Mouse (Mus musculus): ENCODE results near the gene BC004004. TPM values are rescaled to one million over a fixed set of nuclear protein-coding genes. Genes with fewer than 3 reads are reported as not detected.

BC004004 gene
- total RNA-seq, 2 experiments from 2014 or later: 78.9 to 85.0 TPM

GRCm38 (mm10) chr17:29280422-29280821 is 11.8 kb downstream of the BC004004 start:
- DNase-seq (ENCODE audit: extremely low spot score in 1 of 2, low spot score in 2 of 2): no peak
- H3K4me3 ChIP-seq: no peak overlapping the region
- no peak for TF ChIP-seq CTCF (IDR thresholded peaks at IDR 0.05)
- H3K27ac ChIP-seq: no peak overlapping the region
- intact Hi-C loops (cut with DNase I): no loop called here

GRCm38 (mm10) chr17:29281541-29281940 is 13.0 kb downstream of the BC004004 start:
- DNase-seq (ENCODE audit: extremely low spot score in 1 of 2, low spot score in 2 of 2): no peak
- no peak overlapping the region for H3K27ac ChIP-seq
- intact Hi-C loops (cut with DNase I): no loop called here
- no peak for TF ChIP-seq CTCF (IDR thresholded peaks at IDR 0.05)
- H3K4me3 ChIP-seq: no peak overlapping the region

- intact Hi-C loops (cut with DNase I): no loop called here
- H3K27ac ChIP-seq: no peak overlapping the region
- DNase-seq (ENCODE audit: extremely low spot score in 1 of 2, low spot score in 2 of 2): no peak
- TF ChIP-seq CTCF (IDR thresholded peaks at IDR 0.05): no peak
- H3K4me3 ChIP-seq: no peak overlapping the region
Measured at GRCm38 (mm10) chr17:29282216-29282952, 13.8 kb downstream of the BC004004 start.

GRCm38 (mm10) chr17:29291793-29292192 is 23.2 kb downstream of the BC004004 start:
- TF ChIP-seq CTCF (IDR thresholded peaks at IDR 0.05): no peak
- intact Hi-C loops (cut with DNase I): no loop called here
- no peak for DNase-seq (ENCODE audit: extremely low spot score in 1 of 2, low spot score in 2 of 2)
- Histone ChIP-seq H3K27ac (no peak overlapping the region), H3K4me3 (no peak overlapping the region)

- intact Hi-C loops (cut with DNase I): no loop called here
- no peak overlapping the region for H3K27ac ChIP-seq
- no peak overlapping the region for H3K4me3 ChIP-seq
- no peak for DNase-seq (ENCODE audit: extremely low spot score in 1 of 2, low spot score in 2 of 2)
- TF ChIP-seq CTCF (IDR thresholded peaks at IDR 0.05): no peak
Measured at GRCm38 (mm10) chr17:29292996-29293395, 24.4 kb downstream of the BC004004 start.

- peak; percentile 8; the same call in 1 of the 2 replicates for TF ChIP-seq CTCF (IDR thresholded peaks at IDR 0.05)
- Histone ChIP-seq H3K27ac (no peak overlapping the region), H3K4me3 (no peak overlapping the region)
- intact Hi-C loops (cut with DNase I): no loop called here
- DNase-seq (ENCODE audit: extremely low spot score in 1 of 2, low spot score in 2 of 2): no peak
Measured at GRCm38 (mm10) chr17:29293807-29294605, 25.4 kb downstream of the BC004004 start.

GRCm38 (mm10) chr17:29295835-29296234 is 27.2 kb downstream of the BC004004 start:
- Histone ChIP-seq H3K4me3 (no peak overlapping the region), H3K27ac (no peak overlapping the region)
- intact Hi-C loops (cut with DNase I): no loop called here
- DNase-seq (ENCODE audit: extremely low spot score in 1 of 2, low spot score in 2 of 2): no peak
- no peak for TF ChIP-seq CTCF (IDR thresholded peaks at IDR 0.05)

GRCm38 (mm10) chr17:29297321-29297720 is 28.7 kb downstream of the BC004004 start:
- Histone ChIP-seq H3K27ac (no peak overlapping the region), H3K4me3 (no peak overlapping the region)
- no peak for DNase-seq (ENCODE audit: extremely low spot score in 1 of 2, low spot score in 2 of 2)
- intact Hi-C loops (cut with DNase I): no loop called here
- TF ChIP-seq CTCF (IDR thresholded peaks at IDR 0.05): no peak

GRCm38 (mm10) chr17:29297813-29298212 is 29.2 kb downstream of the BC004004 start:
- peak; percentile 9; the same call in 1 of the 2 replicates for TF ChIP-seq CTCF (IDR thresholded peaks at IDR 0.05)
- no peak overlapping the region for H3K27ac ChIP-seq
- H3K4me3 ChIP-seq: no peak overlapping the region
- DNase-seq (ENCODE audit: extremely low spot score in 1 of 2, low spot score in 2 of 2): no peak
- intact Hi-C loops (cut with DNase I): no loop called here

- TF ChIP-seq CTCF (IDR thresholded peaks at IDR 0.05): no peak
- no peak for DNase-seq (ENCODE audit: extremely low spot score in 1 of 2, low spot score in 2 of 2)
- H3K27ac ChIP-seq: no peak overlapping the region
- no peak overlapping the region for H3K4me3 ChIP-seq
- intact Hi-C loops (cut with DNase I): no loop called here
Measured at GRCm38 (mm10) chr17:29299282-29299681, 30.7 kb downstream of the BC004004 start.

- Histone ChIP-seq H3K27ac (peak overlapping the region; percentile 61), H3K4me3 (no peak overlapping the region)
- no peak for TF ChIP-seq CTCF (IDR thresholded peaks at IDR 0.05)
- intact Hi-C loops (cut with DNase I): no loop called here
- DNase-seq (ENCODE audit: extremely low spot score in 1 of 2, low spot score in 2 of 2): no peak
Measured at GRCm38 (mm10) chr17:29300926-29301325, 32.3 kb downstream of the BC004004 start.

GRCm38 (mm10) chr17:29301421-29301820 is 32.8 kb downstream of the BC004004 start:
- no peak for DNase-seq (ENCODE audit: extremely low spot score in 1 of 2, low spot score in 2 of 2)
- intact Hi-C loops (cut with DNase I): no loop called here
- H3K27ac ChIP-seq: peak overlapping the region; percentile 61
- no peak for TF ChIP-seq CTCF (IDR thresholded peaks at IDR 0.05)
- H3K4me3 ChIP-seq: no peak overlapping the region

Data from left cerebral cortex, adult 2 months (tissue).